Mouse (Mus musculus) bone marrow, adult 2 months (tissue): ENCODE measurements at regions not wholly inside any gene's neighbourhood (a gene's known extent, or its start where the extent isn't known, plus 50 kb on each side); places are given as distances from the start of the nearest gene placed in this dataset.

Experiments
- CTCF ChIP-seq: fragments of 200-500 bp; IDR thresholded peaks from 2 replicates; pipeline ENCODE4 v1.5.1; 2011; ENCODE audit warnings: low read length, control low read depth; ENCODE audit not compliant: control insufficient read depth, insufficient read depth
- POLR2A ChIP-seq: fragments of 200-500 bp; IDR thresholded peaks from 2 replicates; pipeline ENCODE4 v1.6.1; 2011; ENCODE audit warnings: low read depth, mild to moderate bottlenecking, control low read depth, low read length, borderline replicate concordance; ENCODE audit not compliant: control insufficient read depth

DNA sequence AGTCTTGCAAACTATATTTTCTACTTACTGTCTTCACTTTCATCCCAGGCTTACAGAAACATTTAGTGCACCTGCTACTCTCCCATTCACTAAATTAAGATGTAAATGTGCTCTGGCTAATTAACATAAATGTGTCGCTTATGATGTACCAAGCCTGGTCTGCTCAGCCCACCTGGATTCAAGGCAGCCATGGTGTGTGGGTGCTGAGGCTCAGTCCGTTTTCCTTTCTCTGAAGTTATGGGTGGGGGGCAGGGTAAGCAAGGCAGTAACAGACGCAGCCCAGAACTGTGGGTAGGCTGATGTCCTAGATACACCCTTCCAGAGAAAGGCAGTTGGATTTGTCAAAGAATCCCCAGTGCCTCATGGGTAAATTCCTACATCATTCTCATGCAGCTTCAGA, 209.2 kb upstream of the Gm765 start:
- no peak for TF ChIP-seq CTCF
- no peak for TF ChIP-seq POLR2A
